Mouse (Mus musculus): ENCODE results near the gene Prelid3b.

The Prelid3b gene

DNA sequence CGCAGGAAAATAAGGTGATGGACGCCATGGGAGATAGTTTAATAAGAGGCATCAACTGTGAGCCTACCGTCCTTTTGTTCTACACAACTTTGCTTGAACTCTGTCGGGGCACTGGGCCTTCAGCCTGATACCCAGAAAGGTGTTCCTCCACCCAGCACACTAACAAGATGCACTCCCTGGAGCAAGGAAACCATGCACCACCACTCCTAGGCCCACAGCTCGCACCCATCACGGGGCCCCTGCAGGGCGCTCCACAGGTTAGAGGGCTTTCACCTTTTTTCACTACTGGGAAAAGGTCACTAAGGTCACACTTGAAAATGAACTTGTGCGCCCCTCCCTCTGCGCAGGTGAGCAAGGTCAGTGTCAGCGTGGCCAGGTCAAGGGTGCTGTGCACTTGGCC, 9.5 kb downstream of the Prelid3b start:
- peak in 1 of 2 experiments; percentile 43 for DNase-seq (ENCODE audit: low spot score in 2 of 2)

DNA sequence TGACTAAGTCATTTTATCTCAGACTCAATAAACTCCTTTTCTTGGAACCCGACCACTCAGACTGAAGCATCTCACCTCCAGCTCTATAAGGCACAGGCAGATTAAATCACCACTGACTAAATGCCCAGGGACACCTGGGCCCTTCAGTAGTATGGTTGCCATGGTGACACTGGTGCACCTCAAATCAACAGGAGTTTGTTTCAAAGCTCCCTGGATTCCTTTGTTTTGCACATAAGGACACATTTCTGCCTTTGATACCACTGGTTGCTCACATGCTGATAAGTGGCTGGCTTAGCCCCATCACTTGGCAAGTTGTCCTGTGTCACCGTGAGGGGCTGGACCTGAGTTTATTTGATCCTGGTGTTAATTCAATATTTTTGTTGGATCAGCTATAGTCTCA, 13.5 kb downstream of the Prelid3b start:
- no peak for DNase-seq (ENCODE audit: low spot score in 2 of 2)

DNA sequence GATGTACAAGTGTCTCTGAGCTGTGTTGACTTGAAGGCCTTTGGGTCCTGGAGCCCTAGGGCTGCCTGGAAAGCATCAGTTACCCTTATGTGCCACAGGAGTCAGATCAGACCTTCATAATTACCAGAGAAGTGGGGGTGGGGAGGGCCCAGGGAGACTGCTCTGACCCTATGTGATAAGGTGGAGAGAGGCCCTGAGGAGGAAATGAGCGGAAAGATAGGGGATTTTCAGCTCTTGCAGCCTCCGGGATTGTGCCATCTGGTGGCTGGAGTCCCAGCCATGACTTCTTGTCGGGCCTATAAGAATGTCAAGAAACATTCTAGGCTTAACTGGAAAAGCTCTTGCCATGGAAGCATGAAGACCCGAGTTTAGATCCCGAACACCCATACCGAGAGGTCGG, 19.2 kb downstream of the Prelid3b start:
- DNase-seq (ENCODE audit: low spot score in 2 of 2): peak; percentile 66 to 85

DNA sequence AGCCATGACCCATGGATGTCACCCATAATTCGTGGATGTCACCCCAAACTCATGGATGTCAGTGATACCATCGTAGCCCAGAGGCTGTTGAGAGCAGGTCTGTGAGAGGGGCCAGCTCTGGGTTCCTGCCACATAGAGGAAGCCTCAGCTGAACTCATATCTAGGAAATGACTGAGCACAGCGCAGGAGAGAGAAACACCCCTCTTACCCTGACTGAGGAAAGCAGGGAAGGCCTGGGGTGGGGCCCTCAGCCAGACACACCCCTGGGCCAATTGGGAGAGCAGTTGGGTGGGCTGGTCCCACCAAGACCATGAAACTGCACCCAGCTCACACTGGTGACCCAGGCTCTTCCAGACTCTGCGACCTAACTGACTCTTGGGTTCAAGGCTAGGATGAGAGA, 22.5 kb downstream of the Prelid3b start, which contains the start of gene Tubb1:
Gene Tubb1 (plus strand): TSS at position 343 of the 400 bp plus-strand sequence.
- DNase-seq (ENCODE audit: low spot score in 2 of 2): no peak

DNA sequence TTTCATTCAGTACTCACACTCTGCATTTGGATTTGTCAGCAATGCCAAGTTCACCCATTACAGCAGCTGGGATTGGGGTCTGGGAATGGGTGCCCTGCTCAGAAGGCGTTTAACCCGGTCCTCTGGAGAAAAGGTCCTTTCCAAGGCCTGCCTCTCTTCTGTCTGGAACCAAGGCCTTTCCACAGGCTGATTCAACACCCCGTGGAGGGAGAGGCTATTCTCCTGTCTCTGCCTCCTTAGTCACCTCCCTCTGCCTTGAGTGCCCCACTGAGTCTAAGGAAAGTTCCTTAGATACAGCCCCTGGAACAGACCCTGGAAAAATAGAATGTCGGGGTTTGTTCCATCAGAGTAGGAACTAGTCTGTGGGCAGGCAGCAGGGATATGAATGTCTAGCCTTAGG, 24.5 kb downstream of the Prelid3b start:
- DNase-seq (ENCODE audit: low spot score in 2 of 2): no peak

DNA sequence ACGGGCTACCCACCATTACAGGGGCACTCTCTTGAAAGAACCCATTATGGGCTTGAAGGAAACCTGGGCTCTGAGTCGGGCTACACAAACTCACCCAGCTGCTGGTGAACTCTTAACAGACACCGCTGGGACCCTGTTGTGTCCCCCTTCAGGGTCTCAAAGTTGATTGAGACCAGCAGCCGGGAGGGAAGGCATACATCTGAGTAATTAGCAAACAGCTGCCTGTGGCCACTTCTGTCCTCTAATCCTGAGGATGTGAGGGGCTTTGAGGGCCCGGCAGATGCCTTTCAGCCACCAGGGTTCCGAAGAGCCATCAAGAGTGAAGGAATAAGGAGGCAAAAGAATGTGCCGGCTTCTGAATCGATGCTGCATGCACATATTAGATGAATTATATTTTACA, 26.0 kb downstream of the Prelid3b start:
- DNase-seq (ENCODE audit: low spot score in 2 of 2): no peak

DNA sequence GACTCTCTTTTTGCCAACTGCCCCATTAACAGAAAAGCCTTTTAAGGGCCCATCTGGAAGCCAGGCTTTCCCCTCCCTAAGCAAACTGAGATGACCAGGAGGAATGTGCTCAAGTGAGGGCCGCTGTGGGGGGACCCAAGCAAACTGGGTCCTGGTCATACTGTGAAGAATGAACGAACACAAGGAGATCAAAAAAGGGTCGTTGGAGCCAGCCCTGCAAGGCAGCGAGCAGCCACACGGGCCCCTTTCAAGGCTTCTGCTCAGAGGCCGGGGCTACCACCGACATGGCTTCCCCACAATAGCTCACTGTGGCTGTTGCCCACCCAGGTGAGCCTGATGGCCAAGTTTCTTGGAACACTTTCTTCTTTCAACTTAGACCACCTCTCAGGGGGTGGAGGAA, 26.4 kb downstream of the Prelid3b start:
- no peak for DNase-seq (ENCODE audit: low spot score in 2 of 2)

DNA sequence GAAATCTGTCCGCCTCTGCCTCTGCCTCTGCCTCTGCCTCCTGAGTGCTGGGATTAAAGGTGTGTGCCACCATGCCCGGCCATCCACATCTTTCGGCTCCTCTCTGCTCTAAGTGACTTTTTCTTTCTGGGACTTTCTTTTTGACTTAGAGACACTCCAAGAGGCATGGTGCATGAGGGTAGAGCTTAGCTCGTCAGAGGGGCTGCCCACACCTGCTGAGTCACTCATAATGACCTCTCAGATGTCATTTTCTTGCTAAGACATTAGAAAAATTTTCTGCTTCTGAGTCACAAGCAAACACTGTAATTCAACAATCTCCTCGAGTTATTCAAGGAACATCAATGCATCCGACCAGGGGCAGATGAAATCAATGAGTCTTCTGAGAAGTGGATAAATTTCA, 27.9 kb downstream of the Prelid3b start:
- no peak for DNase-seq (ENCODE audit: low spot score in 2 of 2)

DNA sequence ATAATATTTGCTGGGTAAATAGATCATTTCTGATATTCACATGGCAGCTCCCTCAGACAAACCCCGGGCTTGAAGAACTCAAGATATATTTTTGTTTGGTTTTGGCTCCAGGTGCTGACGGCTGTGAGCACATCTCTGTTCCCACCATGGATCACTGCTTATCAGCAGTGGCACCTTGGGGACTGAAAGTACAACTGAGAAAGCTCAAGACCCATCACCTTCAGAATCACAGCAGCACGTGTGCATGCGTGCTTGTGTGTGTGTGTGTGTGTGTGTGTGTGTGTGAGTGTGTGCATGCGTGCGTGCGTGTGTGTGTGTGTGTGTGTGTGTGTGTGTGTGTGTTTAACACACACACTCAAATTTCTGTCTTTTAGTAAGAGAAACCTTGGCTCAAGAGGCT, 28.5 kb downstream of the Prelid3b start:
- no peak for DNase-seq (ENCODE audit: low spot score in 2 of 2)

DNA sequence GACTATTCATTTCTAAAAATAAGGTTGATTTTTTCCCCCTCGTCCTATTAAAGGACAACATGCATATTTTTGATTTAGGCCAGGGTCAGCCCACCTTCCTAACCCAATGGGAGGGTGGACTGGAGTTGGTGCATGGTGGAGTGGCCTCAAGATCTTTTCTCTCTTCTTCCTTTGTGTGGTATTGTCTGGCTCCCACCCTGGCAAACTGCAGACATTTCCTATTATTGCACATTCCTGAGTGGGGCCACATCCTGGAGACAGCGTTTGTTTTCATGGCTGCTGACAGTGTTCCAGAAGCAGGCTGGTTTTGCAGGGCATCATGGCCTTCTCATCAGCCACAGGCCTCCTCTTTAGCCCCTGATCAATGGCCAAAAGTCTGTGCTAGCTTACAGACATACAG, 29.8 kb downstream of the Prelid3b start:
- no peak for DNase-seq (ENCODE audit: low spot score in 2 of 2)

DNA sequence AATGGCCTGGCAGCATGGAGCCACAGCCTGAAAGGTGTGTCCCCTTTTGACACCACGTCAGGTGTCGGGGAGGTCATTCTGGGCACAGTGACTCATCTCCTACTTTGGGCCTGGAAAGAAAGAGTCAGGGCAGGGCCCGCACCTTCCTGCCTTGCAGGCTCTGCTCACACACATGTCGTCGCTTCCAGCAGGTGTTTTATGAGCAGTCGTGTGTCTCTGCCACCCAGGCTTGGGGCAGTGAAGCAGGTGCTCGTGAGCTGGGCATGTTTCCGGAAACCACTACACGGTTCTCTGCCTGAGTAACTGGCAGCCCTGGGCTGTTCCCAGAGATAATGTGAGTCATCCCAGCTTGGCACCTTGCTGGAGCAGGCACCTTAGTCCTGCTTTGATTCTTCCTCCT, 30.4 kb downstream of the Prelid3b start:
- no peak for DNase-seq (ENCODE audit: low spot score in 2 of 2)

DNA sequence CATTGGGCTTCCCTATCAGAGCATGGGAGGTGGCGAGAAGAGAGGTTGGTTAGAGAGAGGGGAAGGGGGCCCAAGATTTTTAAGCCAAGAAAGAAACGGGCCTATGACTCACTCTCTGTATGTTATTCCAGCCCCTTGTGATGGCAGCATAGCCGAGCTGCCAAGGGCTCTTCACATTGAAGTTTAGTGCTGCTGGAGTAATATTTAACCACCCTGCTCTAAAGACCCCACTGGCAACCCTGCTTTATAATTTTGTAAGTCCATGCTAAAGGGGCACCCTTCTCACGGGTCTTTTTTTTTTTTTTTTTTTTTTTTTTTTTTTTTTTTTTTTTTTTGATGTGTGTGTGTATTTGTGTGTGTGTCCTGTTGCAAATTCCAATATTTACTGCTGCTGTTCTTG, 31.0 kb downstream of the Prelid3b start:
- no peak for DNase-seq (ENCODE audit: low spot score in 2 of 2)

DNA sequence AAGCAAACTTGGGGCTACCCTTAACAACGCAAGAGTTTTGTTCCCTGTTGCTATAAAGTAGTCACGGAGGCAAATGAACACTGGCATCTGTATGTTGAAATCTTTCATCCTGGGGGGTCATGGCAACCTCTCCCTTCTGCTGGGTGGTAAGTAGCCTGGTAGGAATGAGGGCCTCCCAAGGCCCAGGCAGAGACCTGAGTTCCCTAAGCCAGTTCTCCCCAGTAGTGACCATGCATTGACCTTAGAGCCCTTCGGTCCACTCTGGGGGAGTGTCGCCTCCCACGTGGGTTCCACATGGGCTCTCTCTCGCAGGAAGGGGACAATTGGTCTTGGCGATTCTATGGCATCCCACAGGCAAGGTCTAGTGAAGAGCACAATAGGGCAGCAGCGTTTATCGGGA, 32.9 kb downstream of the Prelid3b start:
- DNase-seq (ENCODE audit: low spot score in 2 of 2): no peak

DNA sequence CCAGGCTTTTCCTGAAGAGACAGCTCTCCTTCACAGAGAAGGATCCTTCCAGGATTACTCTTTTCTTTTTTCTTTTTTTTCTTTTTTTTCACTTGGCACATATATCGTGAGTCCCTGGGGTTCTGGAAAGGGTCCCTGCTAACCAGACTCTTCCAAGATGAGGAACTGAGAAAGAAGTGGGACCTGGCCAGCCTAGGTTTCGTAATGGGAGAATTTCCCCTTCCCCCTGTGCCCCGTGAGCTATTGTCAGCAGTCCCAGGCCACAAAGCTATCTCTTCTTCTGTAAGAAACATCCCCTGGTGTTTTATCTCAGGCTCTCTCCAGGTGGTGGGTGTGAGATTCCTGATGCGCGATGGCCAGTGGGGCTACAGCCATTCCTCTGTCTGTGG, 33.4 kb downstream of the Prelid3b start:
- DNase-seq (ENCODE audit: low spot score in 2 of 2): no peak

DNA sequence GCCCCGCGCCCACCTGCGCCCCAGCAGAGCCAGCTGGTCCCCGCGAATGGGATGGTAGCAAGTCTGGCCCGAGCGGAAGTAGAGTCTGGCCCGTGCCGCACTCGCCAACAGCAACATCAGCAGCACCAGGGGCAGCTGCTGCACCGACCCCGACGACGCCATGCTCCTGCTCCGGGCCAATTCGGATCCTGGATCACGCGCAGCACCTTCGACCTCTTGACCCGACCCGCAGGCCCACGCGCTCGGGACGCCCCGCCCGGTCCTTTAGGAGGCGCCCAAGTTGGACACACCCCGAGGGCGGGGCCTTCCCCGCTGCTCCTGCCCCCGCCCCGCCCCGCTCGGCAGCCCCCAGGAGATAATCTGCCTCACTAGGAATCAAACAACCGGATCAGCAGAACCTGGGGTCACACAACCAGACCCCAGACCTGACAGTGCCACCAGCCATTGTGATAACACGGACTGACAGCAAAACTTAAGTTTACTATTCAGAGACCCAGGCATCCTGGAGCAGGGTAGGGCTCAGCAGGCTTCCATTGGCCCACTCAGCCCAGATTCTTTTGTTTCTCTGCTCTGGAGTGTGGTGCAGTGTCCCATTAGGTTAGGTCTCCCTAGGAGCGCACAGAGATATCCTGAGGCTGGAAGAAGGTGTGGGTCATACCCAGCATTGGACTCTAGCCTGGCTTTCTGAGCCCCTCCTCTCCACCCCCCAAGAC, 34.0 kb downstream of the Prelid3b start, which contains the start of gene Ctsz:
Gene Ctsz (minus strand): TSS at position 303 of the 713 bp plus-strand sequence.
- peak; percentile 80 to 86 for DNase-seq (ENCODE audit: low spot score in 2 of 2)

DNA sequence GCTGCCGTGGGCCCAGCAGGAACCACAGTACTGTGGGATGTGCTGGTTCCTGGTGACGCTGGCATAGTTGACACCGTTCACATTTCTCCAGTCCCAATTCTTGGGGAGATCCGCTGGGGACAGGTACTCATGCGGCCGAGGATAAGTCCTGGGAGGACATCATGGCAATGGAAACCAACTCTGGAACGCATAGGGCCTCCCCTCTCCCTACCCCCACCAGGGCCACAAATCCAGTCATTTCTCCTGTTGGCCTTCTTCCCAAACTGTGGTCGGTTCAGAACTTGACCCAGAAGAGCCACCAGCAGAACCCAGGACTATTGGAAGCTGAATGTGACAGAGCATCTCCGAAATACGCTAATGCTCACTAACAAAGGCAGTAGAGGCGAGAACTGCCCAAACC, 34.7 kb downstream of the Prelid3b start:
- DNase-seq (ENCODE audit: low spot score in 2 of 2): no peak

DNA sequence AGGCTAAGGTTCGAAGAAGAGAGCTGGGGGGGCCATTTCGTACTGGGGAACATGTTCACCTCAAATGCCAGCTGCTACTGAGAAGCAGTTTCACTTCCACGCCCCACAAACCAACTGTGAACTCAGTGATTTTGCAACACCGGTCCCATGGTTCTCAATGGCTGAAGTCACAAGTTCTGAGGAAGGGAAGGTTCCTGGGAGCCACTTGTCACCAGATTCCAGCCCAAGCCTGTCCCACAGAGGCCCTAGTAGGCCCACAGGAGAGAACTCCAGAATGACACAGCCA, 35.2 kb downstream of the Prelid3b start:
- DNase-seq (ENCODE audit: low spot score in 2 of 2): peak in 1 of 2 experiments; percentile 72

DNA sequence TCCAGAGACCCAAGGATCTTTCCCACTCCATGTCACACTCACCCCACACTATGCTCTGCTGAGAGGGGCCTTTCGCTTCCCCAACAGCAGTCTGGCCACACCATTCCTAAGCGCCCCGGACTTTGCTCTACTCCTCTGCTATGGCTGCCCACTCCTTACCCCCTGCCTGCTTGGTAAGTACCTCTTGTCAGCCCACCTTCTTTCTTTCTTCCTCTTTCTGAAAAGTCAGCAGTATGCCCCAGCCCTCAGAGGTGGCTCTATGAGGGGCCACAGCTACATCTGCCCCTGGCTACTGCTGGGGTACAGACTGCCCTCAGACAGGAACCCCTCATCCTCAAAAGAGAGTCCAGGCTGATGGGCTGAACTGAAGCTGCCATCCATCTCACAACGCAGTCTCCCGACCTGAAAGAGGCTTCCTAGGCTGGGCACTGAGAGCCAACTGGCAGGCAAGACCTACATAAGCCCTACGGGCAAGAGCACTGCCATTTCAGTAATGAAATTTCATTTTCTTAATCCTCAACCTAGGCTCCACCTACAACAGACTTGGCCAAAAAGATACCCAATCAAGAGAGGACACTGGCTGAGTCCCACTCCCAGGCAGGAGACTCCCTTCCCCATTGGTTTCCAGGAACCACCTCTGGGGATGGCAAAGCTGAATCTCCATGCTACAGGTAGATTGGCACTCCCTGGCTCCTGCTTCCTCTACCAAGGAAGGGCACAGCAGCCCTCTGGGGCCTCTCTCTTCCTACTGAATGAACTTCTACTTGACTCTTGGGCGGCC, 35.8 kb downstream of the Prelid3b start:
- peak in 1 of 2 experiments; percentile 33 for DNase-seq (ENCODE audit: low spot score in 2 of 2)

DNA sequence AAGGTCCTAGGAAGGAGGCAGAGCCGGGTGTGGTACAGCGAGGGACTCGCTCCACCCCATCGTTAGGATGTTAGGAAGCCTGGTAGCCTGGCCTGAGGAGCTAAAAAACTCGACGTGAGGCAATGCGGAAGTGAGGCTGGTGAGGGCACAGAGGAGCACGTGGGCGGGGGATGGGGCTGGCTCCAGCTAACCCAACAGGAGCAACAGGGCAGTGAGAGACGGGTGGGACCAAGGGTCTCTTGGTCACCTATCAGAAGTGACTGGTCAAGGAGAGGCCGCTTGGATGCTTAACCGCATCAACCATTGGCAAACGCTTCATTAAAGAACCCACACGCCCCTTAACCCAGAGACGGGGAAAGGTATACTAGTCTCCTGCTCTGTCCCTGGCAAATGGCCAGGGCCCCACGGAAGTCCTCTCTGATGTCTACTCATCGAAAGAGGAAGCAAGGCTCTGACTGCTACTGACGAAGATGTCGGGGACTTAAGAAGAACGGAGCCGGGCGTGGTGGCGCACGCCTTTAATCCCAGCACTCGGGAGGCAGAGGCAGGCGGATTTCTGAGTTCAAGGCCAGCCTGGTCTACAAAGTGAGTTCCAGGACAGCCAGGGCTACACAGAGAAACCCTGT, 36.7 kb downstream of the Prelid3b start:
- DNase-seq (ENCODE audit: low spot score in 2 of 2): peak in 1 of 2 experiments; percentile 65

DNA sequence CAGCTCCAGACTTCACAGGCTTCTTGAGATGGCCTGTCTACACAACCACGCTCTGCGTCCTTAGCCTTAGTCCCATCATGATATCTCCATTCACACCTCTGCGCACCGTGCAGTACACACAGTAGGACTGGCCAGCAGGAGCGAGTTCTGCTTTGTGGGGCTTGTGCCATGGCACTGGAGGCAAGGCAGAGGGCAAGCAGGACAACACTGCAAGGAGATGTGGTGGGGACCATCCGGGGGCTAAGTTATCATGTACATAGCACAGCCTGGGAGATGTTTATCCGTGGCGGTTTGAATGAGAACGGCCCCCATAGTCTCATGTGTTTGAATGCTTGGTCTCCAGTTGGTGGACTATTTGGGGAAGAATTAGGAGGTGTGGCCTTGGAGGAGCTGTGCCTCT, 37.9 kb downstream of the Prelid3b start:
- DNase-seq (ENCODE audit: low spot score in 2 of 2): no peak

DNA sequence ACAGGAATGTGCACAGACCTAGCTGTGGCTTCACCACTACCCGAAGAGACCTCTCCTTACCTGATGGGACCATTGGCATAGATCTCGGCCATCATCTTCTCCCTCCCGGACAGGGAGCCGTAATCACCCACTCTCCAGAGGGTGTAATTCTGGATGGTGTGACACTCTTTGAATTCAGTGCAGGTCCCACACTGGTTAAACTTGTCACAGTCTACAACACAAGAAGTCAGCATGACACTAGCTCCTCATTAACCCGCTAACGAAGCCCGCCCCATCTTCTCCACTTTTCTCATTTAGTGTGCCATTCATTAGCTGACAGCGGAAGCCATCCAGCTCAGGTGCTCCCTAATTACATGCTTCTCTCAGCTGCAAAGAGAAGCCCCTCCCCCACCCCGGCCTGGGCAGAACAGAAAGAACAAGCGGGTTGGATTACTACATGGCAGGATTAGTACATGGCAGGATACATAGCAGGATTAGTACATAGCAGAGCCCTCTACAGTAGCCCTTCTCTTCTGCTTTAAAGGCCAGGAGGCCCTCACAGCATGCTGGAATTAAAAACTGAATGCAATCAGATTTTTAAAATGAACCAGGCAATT, 43.8 kb downstream of the Prelid3b start:
- no peak for DNase-seq (ENCODE audit: low spot score in 2 of 2)

DNA sequence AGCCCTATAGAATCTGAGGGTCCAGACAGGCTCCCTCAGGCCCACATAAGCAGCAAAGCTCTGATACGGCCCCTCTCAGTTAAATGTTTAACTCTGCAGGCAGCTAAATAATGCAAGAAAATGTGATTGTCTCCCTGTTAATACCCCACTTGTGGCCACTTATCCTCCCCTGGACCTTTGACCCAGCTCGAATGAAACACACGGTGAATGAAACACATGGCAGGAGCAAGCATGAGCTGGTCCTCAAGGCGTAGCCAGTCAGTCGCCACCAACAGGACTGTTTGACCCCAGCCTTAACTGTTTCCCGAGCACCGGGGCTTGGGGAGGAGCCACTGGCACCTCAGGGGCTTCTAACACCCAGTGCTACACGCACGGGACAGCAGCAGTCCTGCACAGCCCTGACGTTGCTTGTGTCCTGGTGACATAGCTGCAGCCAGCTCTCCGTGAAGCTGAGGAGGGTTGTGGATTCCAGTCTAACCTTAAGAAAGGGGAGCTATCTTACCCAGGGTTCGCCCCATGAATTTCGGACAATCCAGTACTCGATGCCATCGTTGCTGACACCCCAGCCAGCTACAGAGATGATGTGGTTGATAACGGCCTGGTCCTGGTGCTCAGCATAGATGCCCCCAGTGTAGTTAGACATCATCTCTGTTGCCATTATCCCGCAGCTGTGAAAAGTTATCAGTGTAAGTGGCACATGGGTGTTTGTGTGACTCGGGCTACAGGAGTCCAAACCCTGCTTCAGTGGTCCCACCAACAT, 44.6 kb downstream of the Prelid3b start:
- DNase-seq (ENCODE audit: low spot score in 2 of 2): no peak
